Mouse (Mus musculus) testis, postnatal 10 days (tissue): ENCODE data around the gene Trmt1.
"Not testable (repeated sequence)": the region's sequence is repeated elsewhere in the genome, so short reads cannot be mapped to it uniquely, and the experiment has no call there.

ENCODE experiments used
- DNase-seq: peaks from one replicate; pipeline ENCODE4 v3.0.0; 2021; ENCODE audit warnings: low spot score

The Trmt1 gene

DNA sequence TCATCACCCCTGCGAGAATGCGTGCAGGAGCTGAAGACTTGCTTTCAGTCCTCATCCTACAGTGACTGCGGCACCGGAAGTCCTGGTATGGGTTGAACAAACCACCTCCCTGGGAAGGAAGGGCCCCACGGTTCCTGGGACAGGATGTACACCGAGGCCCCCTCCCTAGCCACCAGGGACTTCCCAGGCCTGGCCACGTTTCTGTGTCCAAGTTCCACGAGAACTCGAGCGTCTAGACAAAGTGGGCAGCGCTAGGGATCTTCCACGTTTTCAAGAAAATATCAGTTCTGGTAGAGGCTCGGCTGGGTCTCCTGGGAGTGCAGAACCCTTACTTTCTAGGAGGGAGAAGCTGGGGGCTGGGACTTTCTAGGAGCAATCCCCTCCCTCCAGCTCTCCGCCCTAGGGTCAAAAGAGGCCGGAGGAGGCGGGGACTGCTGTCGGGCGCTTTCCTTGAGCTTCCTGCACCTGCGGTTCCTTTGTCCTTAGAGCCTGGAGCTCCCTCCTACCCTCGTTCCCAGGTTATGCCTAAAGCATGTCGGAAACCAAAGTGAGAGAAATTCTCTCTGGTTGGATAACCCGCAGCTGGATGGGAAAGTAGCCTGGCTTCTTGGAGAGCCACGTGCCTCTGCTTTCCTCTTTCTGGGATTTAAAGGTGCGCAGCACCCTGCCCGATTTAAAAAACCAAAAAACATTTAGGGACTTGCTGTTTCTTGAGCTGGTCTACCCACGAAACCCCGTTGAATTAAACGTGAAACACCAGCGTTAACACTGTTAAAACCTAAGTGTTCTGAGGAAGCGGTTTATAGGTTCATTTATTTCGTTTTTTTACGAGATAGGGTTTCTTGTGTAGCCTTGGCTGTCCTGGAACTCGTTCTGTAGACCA, 25.9 kb upstream of the Trmt1 start:
- peak; percentile 73 for DNase-seq

DNA sequence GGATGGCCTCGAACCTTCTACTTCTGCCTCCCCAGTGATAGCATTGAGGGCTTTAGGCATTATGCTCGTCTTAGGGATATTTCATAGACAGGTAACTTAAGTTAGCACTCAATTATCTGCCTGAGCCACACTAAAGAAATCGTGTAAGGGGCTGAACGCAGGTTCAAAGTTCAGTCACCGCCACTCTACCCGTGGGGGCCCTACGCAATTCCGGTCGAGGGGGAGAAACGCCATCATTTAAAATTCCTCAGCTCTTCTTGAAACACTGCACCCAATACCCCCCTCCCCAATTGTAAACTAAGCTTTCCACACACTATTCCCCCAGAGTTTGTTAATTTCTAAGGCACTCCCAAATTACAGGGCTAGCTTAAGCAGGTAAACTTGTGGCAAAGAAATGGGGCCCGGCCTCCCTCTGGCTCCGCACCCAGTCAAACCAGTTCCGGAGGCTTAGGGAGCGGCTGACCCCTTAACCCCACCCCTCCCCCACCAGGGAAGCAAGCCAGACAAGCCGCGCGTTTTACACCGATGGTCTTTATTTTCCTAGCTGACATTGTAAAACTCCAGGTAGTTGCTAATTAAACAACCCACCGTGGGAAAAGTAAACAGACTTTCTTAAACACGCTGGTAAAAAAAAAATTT, 25.2 kb upstream of the Trmt1 start:
- peak; percentile 83 for DNase-seq

GRCm38 (mm10) chr8:84661458-84661871, 24.6 kb upstream of the Trmt1 start:
- peak; percentile 86 for DNase-seq

GRCm38 (mm10) chr8:84661961-84662571, 24.0 kb upstream of the Trmt1 start:
- DNase-seq = peak; percentile 73

GRCm38 (mm10) chr8:84662581-84663065, 23.5 kb upstream of the Trmt1 start, which contains the start of gene Ier2:
Ier2 (minus strand) TSS chr8:84662852.
- peak; percentile 93 for DNase-seq

GRCm38 (mm10) chr8:84663483-84664327, 22.4 kb upstream of the Trmt1 start:
- DNase-seq = peak; percentile 96

- DNase-seq = peak; percentile 82
Observed at GRCm38 (mm10) chr8:84664566-84665384, 21.3 kb upstream of the Trmt1 start.

GRCm38 (mm10) chr8:84665385-84665893, 20.7 kb upstream of the Trmt1 start:
- DNase-seq = no peak

- no peak for DNase-seq
Observed at GRCm38 (mm10) chr8:84668081-84668480, 18.0 kb upstream of the Trmt1 start.

- DNase-seq = no peak
Observed at GRCm38 (mm10) chr8:84668731-84669485, 17.2 kb upstream of the Trmt1 start.

DNA sequence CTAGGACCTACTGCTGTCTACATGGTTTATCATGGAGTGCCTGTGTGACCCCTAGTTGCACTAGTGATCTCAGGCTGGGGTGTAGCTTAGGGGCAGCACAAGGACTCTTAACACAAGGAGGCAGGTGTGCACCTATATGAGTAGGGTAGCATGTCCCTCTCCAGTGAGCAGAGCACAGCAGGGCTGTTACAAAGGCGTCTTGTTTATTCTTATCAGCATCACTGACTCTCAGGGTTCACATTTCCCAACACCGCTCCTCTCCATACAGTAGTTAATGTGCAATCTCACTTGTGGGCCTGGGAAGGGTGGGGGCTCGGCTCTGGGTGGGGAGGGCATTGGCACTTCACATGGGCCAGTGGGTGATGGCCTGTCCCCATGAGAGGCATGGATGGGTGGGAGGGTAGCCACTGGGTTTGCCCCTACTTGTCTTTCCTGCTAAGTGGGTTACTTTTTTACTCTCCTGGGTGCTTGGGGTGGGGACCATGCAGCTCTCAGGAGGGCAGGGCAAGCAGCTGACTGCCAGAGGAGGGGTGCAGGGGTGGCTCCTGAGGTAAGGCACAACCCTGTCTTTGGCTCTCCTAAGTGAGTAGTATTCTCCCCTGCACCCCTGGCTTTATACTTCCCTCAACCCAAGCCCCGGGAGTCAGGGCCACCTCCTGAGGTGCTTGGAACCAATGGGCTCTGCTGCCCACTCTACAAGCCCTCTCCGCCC, 15.7 kb upstream of the Trmt1 start:
- DNase-seq = not testable (repeated sequence)

- no peak for DNase-seq
Observed at GRCm38 (mm10) chr8:84677305-84677704, 8.8 kb upstream of the Trmt1 start.

GRCm38 (mm10) chr8:84681476-84681875, 4.6 kb upstream of the Trmt1 start:
- no peak for DNase-seq

DNA sequence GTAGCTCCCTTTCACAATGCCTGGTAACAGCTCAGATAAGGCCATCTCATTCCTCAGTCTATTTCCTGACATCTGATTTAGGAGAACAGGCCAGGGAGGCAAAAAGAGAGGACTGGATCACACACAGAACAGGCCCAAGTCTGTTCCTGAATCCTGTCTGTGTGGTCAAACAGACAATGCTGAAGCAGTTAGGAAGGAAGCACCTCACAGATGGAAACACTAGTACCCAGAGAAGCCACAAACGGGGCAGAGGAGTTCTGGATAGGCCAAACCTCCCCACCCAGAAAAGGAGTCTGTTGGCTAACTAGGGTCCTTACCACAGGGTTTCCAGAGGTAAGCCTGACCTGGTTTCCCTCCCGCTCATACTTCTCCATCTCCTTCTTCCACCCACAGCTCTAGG, 3.9 kb upstream of the Trmt1 start:
- no peak for DNase-seq

DNA sequence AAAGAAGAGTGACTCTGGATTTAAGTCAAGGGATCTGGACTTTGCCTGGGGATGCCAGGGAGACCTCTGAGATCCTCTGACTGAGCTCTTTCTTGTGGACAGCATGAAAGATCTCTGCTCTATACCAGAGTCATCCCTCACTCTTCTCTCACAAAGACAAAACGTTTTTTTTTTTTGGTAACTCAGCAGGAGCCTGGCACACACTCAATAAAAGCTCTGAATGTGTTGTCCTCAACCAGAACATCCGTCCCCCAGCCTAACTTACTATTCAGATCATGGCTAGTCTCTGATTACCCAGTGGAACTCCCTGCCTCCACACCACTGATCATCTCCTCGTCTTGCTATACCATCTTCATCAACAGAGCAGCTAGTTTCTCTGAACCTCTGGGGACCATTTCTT, 1.6 kb upstream of the Trmt1 start:
- no peak for DNase-seq

- peak; percentile 78 for DNase-seq
Observed at GRCm38 (mm10) chr8:84687003-84687704, 1.0 kb downstream of the Trmt1 start.

- peak; percentile 95 for DNase-seq
Observed at GRCm38 (mm10) chr8:84687705-84688100, 1.6 kb downstream of the Trmt1 start, which contains the start of gene Nacc1. Nacc1 (minus strand) TSS chr8:84687862.
